Mouse (Mus musculus) thymus, adult 2 months (tissue): Measurements from ENCODE around the gene Atp6v1d. TPM values are rescaled to one million over a fixed set of nuclear protein-coding genes. Genes with fewer than 3 reads are reported as not detected.

ENCODE experiments used
- DNase-seq: peaks from one replicate; pipeline ENCODE4 v3.0.0; 2021
- H3K27ac ChIP-seq: fragments of 200-500 bp; 2 replicates; pipeline ENCODE4 v1.5.1; 2012; ENCODE audit warnings: low read length, control low read depth; ENCODE audit not compliant: control insufficient read depth, insufficient read depth
- H3K27me3 ChIP-seq: fragments of 200-500 bp; 2 replicates; pipeline ENCODE4 v1.6.1; 2012; ENCODE audit warnings: mild to moderate bottlenecking, low read length, moderate library complexity, mixed read lengths; ENCODE audit not compliant: control insufficient read depth, insufficient read depth
- H3K36me3 ChIP-seq: fragments of 200-500 bp; 2 replicates; pipeline ENCODE4 v1.6.1; 2012; ENCODE audit warnings: mild to moderate bottlenecking, low read length, moderate library complexity; ENCODE audit not compliant: control insufficient read depth, insufficient read depth
- H3K4me1 ChIP-seq: fragments of 200-500 bp; replicated peaks from 2 replicates; pipeline ENCODE4 v1.6.1; 2012; ENCODE audit warnings: low read length; ENCODE audit not compliant: control insufficient read depth, insufficient read depth
- H3K4me3 ChIP-seq: fragments of 200-500 bp; 2 replicates; pipeline ENCODE4 v1.5.1; 2012; ENCODE audit warnings: mild to moderate bottlenecking, low read length, control low read depth, moderate library complexity; ENCODE audit not compliant: control insufficient read depth, insufficient read depth
- CTCF ChIP-seq: fragments of 200-500 bp; IDR thresholded peaks from 2 replicates; pipeline ENCODE4 v1.5.1; 2012; ENCODE audit warnings: mild to moderate bottlenecking, control low read depth, low read length, moderate library complexity, borderline replicate concordance; ENCODE audit not compliant: control insufficient read depth, poor library complexity, insufficient read depth; ENCODE audit errors: extremely low read depth
- POLR2A ChIP-seq: fragments of 200-500 bp; IDR thresholded peaks from 2 replicates; pipeline ENCODE4 v1.6.1; 2012; ENCODE audit warnings: mild to moderate bottlenecking, low read length, control low read depth, moderate library complexity; ENCODE audit not compliant: control insufficient read depth, poor library complexity, insufficient read depth; ENCODE audit errors: extremely low read depth
- WGBS: fragments of 180-500 bp; shearing (Covaris S2); methylation state at CpG from one replicate; pipeline ENCODE4 v1.1.7; 2018; 5-methylcytosine and 5-hydroxymethylcytosine counted together
- polyA plus RNA-seq: library from polyadenylated mRNA; depleted of rRNA; stranded (reverse); fragments of >200 nt; gene quantifications from 2 replicates; pipeline ENCODE4 v1.2.3, GENCODE M21; 2012

Atp6v1d gene
- polyA plus RNA-seq, 1 experiment, result 28.1 TPM

- TF ChIP-seq POLR2A (no peak), CTCF (no peak)
- Histone ChIP-seq H3K36me3 (peaks cover 5% of the 10 kb centered on the region), H3K4me3 (peak overlapping the region; percentile 87), H3K27me3 (no peaks in the 10 kb centered on the region), H3K4me1 (peaks cover 12% of the 10 kb centered on the region), H3K27ac (peak overlapping the region; percentile 45; the same call in 1 of the 2 replicates)
- WGBS, result under 1% methylated on average over 22 of the region's 22 CpGs
- no peak for DNase-seq
These were observed 854 bp upstream of the Atp6v1d start for GRCm38 (mm10) chr12:78862254-78862730.

GRCm38 (mm10) chr12:78860921-78861495, 430 bp downstream of the Atp6v1d start:
- Histone ChIP-seq H3K27ac (peak overlapping the region; percentile 66), H3K36me3 (no peaks in the 10 kb centered on the region), H3K27me3 (no peaks in the 10 kb centered on the region), H3K4me1 (peaks cover 12% of the 10 kb centered on the region), H3K4me3 (peak overlapping the region; percentile 87)
- WGBS, result under 1% methylated on average over 30 of the region's 30 CpGs
- DNase-seq, result peak; percentile 8
- no peak for TF ChIP-seq POLR2A
- TF ChIP-seq CTCF, result no peak

- 97% methylated on average over 4 of the region's 4 CpGs for WGBS
- H3K4me1 ChIP-seq, result no peaks in the 10 kb centered on the region
- H3K27me3 ChIP-seq, result no peaks in the 10 kb centered on the region
- TF ChIP-seq CTCF (no peak), POLR2A (no peak)
- H3K36me3 ChIP-seq, result peaks cover 53% of the 10 kb centered on the region
- no peak overlapping the region for H3K4me3 ChIP-seq
- no peak overlapping the region for H3K27ac ChIP-seq
- DNase-seq, result no peak
These were observed 13.2 kb downstream of the Atp6v1d start for GRCm38 (mm10) chr12:78848246-78848645.

- H3K4me3 ChIP-seq, result no peak overlapping the region
- TF ChIP-seq CTCF (no peak), POLR2A (no peak)
- no peaks in the 10 kb centered on the region for H3K4me1 ChIP-seq
- 98% methylated on average over 1 of the region's 1 CpGs for WGBS
- H3K27me3 ChIP-seq, result no peaks in the 10 kb centered on the region
- DNase-seq, result no peak
- H3K27ac ChIP-seq, result no peak overlapping the region
- peaks cover 63% of the 10 kb centered on the region for H3K36me3 ChIP-seq
These were observed 19.0 kb downstream of the Atp6v1d start for GRCm38 (mm10) chr12:78842429-78842828.

DNA sequence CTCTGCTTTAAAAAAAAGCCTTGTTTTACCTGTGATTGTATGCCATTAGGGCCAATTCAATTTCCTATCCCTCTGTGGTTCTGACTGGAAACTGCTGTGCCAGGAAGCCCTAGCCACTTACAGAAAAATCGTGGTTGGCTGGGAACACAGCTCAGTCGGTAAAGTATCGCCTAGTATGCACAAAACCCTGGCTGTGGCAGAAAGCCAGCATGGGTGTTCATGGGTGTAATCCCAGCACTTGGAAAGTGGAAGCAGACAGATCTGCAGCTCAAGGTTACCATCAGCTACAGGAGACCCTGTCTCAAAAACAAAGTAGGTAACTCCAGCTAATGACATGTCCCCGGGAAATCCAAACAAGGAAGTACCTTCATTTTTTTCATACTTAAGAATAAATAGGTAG, 21.5 kb downstream of the Atp6v1d start:
- TF ChIP-seq POLR2A (no peak), CTCF (no peak)
- DNase-seq, result no peak
- peaks cover 60% of the 10 kb centered on the region for H3K36me3 ChIP-seq
- WGBS, result 65% methylated on average over 4 of the region's 4 CpGs
- H3K27me3 ChIP-seq, result no peaks in the 10 kb centered on the region
- H3K27ac ChIP-seq, result no peak overlapping the region
- no peaks in the 10 kb centered on the region for H3K4me1 ChIP-seq
- no peak overlapping the region for H3K4me3 ChIP-seq

- TF ChIP-seq POLR2A (no peak), CTCF (no peak)
- 95% methylated on average over 2 of the region's 2 CpGs for WGBS
These were observed 26.9 kb downstream of the Atp6v1d start for GRCm38 (mm10) chr12:78834496-78834895.

More at GRCm38 (mm10) chr12:78834496-78834895, 26.9 kb downstream of the Atp6v1d start:
- Histone ChIP-seq H3K4me3 (no peak overlapping the region), H3K4me1 (no peaks in the 10 kb centered on the region), H3K27me3 (no peaks in the 10 kb centered on the region), H3K36me3 (peaks cover 32% of the 10 kb centered on the region), H3K27ac (no peak overlapping the region)
- no peak for DNase-seq
